Mouse (Mus musculus) megakaryocyte, embryonic 14.5 days (primary cell): Measurements from ENCODE around the gene Clip4.

Experiments used
- FLI1 ChIP-seq: IDR thresholded peaks from 2 replicates; pipeline ENCODE4 v1.6.1; 2012; ENCODE audit warnings: low read length, inconsistent platforms, mixed read lengths
- GATA1 ChIP-seq: IDR thresholded peaks from 3 replicates; pipeline ENCODE4 v1.6.1; 2012; ENCODE audit warnings: mixed read lengths, low read length, inconsistent platforms, borderline replicate concordance

DNA sequence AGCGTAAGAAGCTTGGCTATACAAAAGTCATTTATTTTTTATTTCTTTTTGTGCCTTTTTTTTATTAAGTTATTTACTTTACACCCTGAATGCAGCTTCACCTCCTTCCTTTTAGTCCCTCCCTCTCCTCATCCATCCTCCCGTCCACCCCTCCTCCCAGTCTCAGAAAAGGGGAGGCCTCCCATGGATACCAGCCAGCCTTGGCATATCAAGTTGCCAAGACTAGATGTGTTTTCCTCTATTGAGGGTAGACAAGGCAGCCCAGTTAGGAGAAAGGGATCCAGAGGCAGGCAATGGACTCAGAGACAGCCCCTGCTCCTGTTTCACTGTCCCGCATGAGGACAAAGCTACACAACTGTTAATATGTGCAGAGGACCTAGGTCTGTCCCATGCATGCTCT, 93.9 kb downstream of the Clip4 start:
- no peak for TF ChIP-seq FLI1
- TF ChIP-seq GATA1, result no peak
